Mouse (Mus musculus) brain, embryonic 14.5 days (tissue): Measurements from ENCODE around the gene Dxo. TPM values are rescaled to one million over a fixed set of nuclear protein-coding genes. Genes with fewer than 3 reads are reported as not detected.

ENCODE experiments used
- DNase-seq: peaks from one replicate; pipeline ENCODE4 v3.0.0-alpha.2; 2011; ENCODE audit warnings: low read depth
- CTCF ChIP-seq: fragments of 200-500 bp; IDR thresholded peaks from 2 replicates; pipeline ENCODE4 v1.5.1; 2012; ENCODE audit warnings: inconsistent platforms, mild to moderate bottlenecking, moderate library complexity, borderline replicate concordance; ENCODE audit not compliant: insufficient read depth, insufficient read length; ENCODE audit errors: extremely low read depth
- POLR2A ChIP-seq: fragments of 200-500 bp; IDR thresholded peaks from 2 replicates; pipeline ENCODE4 v1.6.1; 2012; ENCODE audit warnings: mild to moderate bottlenecking, inconsistent platforms, borderline replicate concordance; ENCODE audit not compliant: poor library complexity, insufficient read depth, insufficient read length, severe bottlenecking; ENCODE audit errors: extremely low read depth
- polyA plus RNA-seq: library from polyadenylated mRNA; depleted of rRNA; stranded (reverse); fragments of >200 nt; gene quantifications from 2 replicates; pipeline ENCODE4 v1.2.3, GENCODE M21; 2012

Gene Dxo
- polyA plus RNA-seq, 1 experiment: 73.5 TPM

DNA sequence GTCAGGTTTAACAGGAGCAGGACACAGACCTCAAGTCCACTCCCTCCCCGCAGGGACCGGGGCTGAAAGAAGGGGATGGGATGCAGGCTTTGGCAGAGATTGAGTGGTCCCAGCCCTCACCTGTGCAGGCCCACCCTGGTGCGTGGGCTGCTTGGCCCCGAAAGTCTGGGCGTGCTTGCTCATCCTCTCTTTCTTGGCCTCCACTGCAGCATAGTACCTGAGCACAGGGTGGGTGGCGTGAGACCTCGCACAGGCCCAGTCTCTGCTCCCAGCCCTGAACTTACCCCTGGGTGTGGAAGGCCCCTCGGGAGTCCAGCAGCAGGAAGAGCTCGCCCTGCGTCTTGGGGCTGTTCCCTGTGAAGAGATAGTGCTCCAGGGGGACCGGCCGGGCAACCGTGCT lies 8.1 kb downstream of the Dxo start:
- no peak for DNase-seq
- TF ChIP-seq CTCF (no peak), POLR2A (no peak)

DNA sequence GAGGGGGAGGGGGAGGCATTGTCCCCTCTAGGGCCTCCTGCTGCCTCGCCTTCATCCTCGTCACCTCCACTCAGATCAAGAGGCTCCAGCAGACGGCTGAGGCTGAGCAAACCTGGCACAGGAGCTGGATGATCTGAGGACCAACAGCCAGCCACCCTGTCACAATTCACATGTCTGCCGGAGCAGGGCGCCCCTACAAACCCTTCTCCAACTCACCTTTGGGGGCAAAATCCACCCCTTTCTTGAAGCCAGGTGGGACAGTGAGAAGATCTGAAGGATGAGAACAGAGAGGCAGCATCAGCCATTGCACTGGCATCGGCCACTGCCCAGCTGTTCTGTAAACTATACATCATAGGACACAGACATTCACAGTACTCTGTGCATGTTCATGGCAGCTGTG lies 10.4 kb downstream of the Dxo start:
- no peak for TF ChIP-seq CTCF
- no peak for TF ChIP-seq POLR2A
- DNase-seq: no peak

GRCm38 (mm10) chr17:34847615-34848014 lies 10.8 kb downstream of the Dxo start:
- TF ChIP-seq POLR2A: no peak
- no peak for TF ChIP-seq CTCF

DNA sequence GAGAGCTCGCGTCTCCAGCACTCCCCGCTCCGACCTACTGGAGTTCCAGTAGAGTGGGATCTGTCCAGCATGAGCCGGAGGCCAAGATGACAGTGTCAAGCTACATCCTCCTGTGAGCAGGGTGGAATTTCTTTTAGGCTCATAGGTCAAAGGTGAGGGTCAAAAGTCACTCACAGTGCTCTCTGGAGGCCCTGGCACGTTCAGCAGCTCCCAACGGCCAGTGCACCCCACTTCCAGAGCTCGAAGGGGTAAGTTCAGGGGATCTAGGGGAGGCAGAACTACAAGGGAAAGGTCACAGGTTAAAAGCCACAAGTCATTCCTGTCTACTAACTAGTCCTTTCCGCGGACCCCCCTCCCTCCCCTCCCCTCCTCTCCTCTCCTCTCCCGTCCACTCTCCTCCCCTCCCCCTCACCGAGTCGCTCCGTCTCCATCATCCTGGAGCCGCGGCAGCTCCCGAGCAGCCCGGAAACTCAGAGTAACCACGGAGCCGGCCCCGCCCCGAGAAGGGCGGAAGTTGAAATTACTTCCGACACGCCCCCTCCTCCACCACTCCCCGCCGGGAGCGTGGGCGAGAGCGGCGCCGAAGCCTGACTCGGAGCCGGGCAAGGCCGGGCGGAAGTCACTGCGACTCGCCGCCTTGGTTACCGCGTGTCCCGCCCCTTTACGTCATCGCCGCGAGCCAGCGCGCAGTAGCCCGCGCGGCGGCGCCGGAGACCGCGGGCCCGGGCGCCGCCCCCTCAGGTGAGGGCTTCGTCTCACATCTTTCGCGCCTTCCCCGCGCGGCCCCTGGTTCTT lies 13.1 kb downstream of the Dxo start, which contains the start of the genes Skiv2l and Nelfe:
Skiv2l (minus strand) TSS at position 489 of the 795 bp plus-strand sequence.
Nelfe (plus strand) TSS at position 670 of the 795 bp plus-strand sequence.
- TF ChIP-seq CTCF (no peak), POLR2A (peak; percentile 96)
- peak; percentile 99 for DNase-seq

More at GRCm38 (mm10) chr17:34847615-34848014, 10.8 kb downstream of the Dxo start:
- no peak for DNase-seq

DNA sequence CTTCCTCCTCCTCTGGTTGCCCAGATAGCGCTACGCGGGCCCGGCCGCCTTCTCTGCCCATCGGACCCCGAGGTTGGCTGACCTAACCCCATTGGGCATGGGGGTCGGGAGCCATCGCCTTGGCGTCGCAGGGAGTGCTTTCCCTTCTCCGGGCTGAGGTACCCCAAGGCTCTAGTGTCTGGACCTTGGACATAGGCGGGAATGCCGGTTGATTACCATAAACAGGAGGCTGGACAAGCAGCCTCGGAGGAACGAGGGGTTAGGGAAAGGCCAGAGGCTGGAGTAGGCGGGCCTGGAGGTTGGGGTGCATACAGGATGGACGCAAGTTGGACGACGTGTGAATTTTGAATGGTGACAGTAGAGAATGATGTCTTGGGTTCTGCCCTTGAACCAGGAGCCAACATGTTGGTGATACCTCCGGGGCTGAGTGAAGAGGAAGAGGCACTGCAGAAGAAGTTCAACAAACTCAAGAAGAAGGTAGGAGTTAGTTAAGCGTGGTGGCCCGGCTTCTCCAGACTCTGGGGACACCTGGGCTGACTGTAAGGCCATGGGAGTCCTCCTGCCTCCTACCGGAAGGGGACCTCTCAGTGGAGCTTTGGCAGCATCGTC lies 13.8 kb downstream of the Dxo start:
- DNase-seq: no peak
- TF ChIP-seq POLR2A (no peak), CTCF (no peak)

- no peak for DNase-seq
- TF ChIP-seq POLR2A (no peak), CTCF (no peak)
These were observed 16.7 kb downstream of the Dxo start for GRCm38 (mm10) chr17:34853511-34853910.

DNA sequence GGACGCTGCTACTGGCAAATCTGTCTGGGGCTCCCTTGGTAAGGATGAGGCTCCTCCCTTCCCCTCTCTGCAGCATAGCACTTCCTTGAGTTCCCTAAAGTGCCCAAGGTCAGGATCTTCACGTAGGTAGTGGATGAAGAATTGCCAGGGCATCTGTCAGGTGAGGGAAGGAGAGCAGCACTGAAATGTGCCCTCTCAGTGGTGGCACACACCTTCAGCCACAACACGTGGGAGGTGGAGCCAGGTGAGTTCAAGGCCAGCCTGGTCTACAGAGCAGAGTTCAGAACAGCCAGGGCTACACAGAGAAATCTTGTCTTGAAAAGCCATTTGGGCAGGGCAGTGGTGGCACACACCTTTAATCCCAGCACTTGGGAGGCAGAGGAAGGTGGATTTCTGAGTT lies 17.9 kb downstream of the Dxo start:
- TF ChIP-seq CTCF (no peak), POLR2A (no peak)
- no peak for DNase-seq

DNA sequence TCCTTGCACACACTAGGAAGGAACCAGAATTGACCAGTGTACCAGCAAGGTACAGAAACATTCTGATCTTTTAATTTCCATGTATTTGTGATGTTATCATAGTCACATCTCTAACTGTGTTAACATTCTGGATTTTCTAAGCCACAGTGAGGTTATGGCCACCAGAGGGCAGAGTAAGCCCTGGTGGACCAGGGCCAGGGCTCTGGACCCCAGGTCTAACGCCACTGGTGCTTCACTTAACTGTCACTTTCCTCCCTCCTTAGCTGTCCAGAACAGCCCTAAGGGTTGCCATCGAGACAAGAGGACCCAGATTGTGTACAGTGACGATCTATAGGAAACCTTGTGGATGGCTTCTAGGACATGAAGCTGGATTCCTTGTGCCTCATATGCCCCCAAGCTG lies 19.0 kb downstream of the Dxo start:
- no peak for TF ChIP-seq POLR2A
- peak; percentile 70 for TF ChIP-seq CTCF
- DNase-seq: peak; percentile 33

DNA sequence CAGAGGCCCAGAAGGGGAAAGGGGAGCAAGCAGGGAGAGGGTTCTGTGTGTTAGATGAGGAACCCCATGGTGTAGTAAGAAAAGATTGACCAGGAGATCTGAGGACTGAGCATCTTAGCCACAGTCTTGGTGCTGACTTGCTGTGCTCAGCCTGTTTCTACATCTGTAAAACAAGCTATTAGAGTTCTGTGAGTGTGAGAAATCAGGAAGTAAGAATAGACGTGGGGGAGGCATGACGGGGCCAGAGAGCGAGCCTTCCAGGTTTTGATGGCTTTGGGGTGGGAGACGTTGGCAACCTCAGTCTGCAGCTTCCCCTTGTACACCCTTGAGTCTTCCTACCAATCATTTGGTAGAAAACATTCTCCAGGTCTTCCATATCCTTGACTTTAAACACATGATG lies 21.9 kb downstream of the Dxo start:
- TF ChIP-seq POLR2A (no peak), CTCF (no peak)
- no peak for DNase-seq

- no peak for DNase-seq
These were observed 23.7 kb downstream of the Dxo start for GRCm38 (mm10) chr17:34860514-34860913.

GRCm38 (mm10) chr17:34861704-34862415 lies 25.0 kb downstream of the Dxo start:
- TF ChIP-seq POLR2A (no peak), CTCF (no peak)
- no peak for DNase-seq

More at GRCm38 (mm10) chr17:34860514-34860913, 23.7 kb downstream of the Dxo start:
- TF ChIP-seq CTCF (no peak), POLR2A (no peak)

- TF ChIP-seq POLR2A (no peak), CTCF (no peak)
These were observed 25.7 kb downstream of the Dxo start, which contains the start of gene Cfb for GRCm38 (mm10) chr17:34862416-34863081. Gene Cfb (minus strand): TSS chr17:34862518.

More at GRCm38 (mm10) chr17:34862416-34863081, 25.7 kb downstream of the Dxo start, which contains the start of gene Cfb:
- no peak for DNase-seq
